Mouse (Mus musculus): Measurements from ENCODE around the gene Lysmd3. TPM values are rescaled to one million over a fixed set of nuclear protein-coding genes. Genes with fewer than 3 reads are reported as not detected.

Lysmd3 gene
- total RNA-seq, 2 experiments from 2014 or later = 16.5 to 21.5 TPM

DNA sequence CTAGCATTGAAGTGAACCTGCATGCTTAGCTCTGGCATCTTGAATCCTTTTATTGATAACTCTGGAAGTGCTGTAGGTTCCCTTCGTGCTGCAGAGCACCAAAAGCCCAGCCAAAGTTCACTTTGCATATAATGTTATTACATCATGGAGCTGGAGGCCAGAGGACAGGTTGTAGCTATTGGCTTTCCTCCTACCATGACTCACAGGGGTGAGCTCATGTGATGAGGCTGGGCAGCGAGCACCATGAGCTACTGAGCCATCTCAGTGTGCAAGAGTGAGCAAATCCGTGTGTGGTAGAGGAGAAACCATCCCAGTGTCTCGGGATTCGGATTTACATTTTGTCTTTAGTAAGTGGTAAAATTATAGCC is 6.9 kb downstream of the Lysmd3 start:
- intact Hi-C loops (cut with DNase I) = no loop called here
- no peak for DNase-seq

DNA sequence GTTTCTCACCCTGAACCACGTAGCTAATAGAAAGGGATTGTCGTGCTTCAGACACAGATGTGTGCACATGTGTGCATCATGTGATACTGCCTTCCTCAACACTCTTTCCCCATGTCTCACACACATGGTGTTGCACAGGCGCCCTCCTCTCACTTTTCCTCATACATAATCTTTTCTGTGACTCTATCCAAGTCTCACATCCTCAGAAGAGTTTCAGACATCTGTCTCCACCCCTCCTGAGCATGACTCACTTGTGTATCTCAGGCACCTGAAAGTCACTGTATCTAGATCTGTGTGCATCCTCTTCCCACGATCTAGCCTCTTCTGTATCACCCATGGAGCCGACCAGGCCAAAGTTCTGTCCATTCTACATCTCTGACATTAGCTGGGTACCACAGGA is 10.2 kb downstream of the Lysmd3 start:
- DNase-seq = no peak
- intact Hi-C loops (cut with DNase I) = no loop called here

DNA sequence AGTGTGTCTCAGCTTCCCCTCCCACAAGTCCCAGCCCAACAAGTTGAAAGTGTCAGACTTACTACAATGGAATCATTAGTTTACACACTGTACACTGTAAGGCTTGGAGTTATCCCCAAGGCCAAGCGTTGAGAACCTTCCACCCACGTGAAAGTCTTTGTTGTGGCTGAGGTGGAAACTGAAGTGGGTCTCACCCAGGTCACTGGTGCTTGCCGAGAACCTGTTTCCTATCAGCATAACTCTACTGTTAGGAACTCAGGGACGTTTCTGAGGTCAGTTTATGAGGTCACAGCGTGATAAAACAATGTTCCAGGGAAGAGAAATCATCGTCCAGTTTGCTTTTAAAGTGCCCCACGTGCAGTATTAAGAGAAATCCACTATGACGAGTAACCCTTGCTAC is 17.9 kb downstream of the Lysmd3 start:
- DNase-seq = no peak
- intact Hi-C loops (cut with DNase I) = no loop called here

DNA sequence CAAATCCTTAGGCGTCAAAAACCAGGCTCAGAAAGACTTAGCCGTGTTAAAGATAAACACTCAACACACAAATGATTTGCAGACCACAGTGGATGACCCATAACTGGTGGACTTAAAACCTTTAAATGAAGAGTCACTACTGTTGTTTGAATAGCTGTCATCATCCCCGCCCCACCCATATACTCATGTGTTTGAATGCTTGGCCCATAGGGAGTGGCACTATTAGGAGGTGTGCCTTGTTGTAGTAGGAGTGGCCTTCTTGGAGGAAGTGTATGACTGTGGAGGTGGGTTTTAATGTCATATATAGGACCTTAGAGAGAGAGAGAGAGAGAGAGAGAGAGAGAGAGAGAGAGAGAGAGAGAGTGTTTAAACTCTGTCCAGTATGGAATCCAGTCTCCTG is 25.6 kb downstream of the Lysmd3 start:
- no peak for DNase-seq
- intact Hi-C loops (cut with DNase I) = no loop called here

DNA sequence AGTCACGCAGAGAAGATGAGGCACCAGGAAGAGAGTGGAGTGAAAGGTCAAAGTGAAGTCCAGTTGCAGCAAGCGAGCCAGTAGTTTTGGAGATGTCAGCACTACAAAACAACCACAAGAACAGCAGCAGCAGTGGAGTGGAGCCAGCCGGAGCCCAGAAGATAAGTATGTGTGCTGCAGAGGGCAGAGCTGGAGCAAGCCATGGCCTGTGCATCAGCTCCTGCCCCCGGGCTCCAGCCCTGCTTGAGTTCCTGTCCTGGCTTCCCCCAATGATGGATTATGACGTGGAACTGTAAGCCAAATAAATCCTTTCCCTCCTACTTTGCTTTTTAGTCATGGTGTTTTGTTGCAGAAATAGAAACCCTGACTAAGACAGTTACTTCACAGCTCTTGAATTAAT is 26.8 kb downstream of the Lysmd3 start:
- intact Hi-C loops (cut with DNase I) = no loop called here
- no peak for DNase-seq

DNA sequence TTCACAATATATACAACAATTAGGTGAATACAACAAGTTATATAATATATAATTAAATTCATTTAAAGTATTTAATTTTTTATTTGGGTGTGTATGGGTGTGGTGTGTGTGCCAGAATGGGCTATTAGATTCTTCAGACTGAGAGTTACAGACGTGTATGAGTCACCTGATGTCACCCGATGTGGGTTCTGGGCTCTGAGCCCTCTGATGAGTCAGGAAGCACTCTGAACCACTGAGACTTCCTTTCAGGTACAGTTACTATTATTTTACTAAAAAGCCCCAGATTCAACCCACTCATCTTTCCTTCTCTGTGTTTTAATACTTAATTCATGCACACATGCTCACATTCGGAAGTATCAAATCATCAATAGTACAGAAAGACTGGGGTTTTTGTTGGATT is 27.4 kb downstream of the Lysmd3 start:
- intact Hi-C loops (cut with DNase I) = no loop called here
- DNase-seq = no peak

DNA sequence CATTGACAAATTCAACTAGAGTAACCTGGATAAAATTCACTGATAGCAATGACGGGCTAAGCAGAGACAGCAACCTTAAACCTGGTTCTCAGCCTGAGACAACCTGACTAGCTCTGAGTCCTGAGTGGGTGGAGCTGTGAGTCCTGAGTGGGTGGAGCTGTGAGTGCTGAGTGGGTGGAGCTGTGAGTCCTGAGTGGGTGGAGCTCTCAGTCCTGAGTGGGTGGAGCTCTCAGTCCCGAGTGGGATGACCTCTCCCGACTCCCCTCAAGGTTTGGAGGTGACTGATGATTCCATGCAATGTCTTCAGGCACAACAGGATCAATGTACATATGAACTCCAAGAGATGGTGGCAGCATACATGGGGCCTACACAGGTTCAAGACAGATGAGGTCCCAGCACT is 32.1 kb downstream of the Lysmd3 start:
- no peak for DNase-seq
- intact Hi-C loops (cut with DNase I) = no loop called here

DNA sequence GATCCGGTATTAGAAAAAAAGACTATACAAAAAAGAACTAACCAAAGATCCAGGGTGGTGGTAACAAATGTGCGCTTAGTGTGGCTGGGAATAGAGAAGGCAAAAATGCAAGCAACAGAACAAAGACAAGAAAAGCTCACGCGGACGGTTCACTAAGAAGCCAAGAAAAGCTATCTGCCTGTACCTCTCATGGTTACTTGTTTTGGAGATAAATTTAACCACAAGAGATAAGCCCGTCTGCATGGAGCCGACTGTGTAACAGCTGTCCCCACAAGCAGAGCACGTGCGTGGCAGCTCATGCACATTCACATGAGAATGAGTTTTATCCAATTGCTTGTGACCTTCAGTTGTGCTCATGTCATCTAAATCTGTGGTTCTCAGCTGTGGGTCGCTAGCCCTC is 33.0 kb downstream of the Lysmd3 start:
- intact Hi-C loops (cut with DNase I) = no loop called here
- no peak for DNase-seq

DNA sequence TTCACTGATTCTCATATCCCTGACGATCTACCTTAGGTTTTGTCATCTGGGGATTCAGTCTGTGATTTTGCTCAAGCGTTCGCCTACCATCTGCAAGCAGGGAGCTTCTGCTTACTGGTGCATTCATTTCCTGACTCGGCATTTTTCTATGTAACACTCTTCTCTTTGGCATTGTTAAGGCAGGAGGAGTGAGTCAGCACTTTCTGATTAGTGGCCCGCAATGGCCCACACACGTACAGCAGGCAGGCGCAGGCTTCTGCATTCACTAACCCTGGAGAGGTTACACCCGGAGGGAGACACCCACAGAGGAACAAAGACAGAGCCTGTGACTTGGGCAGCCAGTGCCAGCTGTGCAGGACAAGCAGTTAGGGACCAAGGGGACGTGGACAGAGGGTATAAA is 34.1 kb downstream of the Lysmd3 start:
- DNase-seq = no peak
- intact Hi-C loops (cut with DNase I) = no loop called here

DNA sequence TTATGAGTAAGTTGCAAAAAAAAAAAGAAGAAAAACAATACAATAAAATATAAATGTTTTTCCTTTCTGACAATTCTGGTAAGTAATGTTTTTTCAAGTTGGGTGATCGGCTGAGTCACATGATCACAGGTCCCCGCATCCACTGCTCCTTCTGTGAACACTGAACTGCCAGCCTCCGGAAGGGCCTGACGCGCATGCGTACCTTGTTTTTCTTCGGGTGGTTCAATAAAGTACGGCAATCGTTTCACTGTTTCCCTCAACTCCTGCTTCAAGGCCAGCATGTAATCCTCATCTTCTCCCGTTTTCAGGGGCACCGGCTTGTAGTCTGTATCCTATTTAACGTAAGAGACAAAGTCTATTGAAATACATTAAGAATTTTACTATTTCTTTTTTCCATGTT is 37.0 kb downstream of the Lysmd3 start:
- intact Hi-C loops (cut with DNase I) = no loop called here
- no peak for DNase-seq

DNA sequence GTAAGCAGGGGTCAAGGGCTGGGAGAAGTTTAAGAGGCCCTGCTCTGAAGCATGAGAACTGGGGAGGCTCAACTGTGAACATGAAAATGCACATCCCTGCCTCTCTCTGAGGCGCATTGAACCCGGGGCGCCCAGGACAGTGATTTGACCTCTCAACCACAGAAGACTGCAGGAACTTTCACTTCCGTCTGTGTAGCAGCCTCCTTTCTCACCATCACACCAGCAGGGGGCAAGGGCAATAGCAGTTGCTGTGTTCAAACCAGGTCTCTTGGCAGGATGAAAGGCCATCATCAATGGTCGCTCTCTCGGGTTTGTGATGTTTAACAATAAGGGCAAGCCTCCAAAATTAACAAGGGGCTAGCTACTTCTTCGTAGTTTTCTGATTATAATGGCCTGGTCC is 45.7 kb downstream of the Lysmd3 start:
- DNase-seq = no peak
- intact Hi-C loops (cut with DNase I) = no loop called here

DNA sequence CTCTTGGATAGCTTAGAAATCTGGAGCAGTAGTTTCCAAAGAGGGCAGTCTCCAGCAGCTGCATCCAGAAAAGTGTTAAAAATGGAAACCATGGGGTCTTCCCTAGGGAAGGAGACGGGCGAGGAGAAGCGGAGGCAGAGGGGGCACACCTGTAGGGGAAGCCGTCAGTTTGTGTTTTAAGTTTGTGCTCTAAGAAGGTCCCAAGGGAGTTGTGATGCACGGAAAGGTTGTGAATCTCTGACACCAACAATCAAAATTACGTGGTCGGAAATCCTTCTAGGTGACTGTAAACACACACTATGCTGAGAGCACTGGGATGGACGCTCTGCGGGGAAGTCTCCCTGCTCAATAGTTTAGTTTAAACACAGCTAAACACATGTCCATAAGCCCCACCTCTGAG is 46.2 kb downstream of the Lysmd3 start:
- intact Hi-C loops (cut with DNase I) = no loop called here
- DNase-seq = no peak

DNA sequence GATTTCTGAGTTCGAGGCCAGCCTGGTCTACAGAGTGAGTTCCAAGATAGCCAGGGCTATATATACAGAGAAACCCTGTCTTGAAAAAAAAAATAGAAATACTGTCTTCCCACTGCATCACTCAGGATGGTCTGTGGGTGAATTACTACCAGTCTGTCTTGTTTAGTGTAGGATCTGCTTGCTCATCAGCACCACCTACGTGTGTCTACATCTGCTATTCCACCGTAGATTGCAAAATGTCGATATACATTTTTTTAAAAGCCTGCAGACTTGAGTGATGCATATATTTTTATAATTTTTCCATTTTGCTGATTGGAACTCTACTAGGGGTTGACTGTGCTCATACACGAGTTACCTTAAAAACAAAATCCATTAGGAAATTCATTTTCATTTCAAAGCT is 48.8 kb downstream of the Lysmd3 start:
- intact Hi-C loops (cut with DNase I) = no loop called here
- DNase-seq = no peak

DNA sequence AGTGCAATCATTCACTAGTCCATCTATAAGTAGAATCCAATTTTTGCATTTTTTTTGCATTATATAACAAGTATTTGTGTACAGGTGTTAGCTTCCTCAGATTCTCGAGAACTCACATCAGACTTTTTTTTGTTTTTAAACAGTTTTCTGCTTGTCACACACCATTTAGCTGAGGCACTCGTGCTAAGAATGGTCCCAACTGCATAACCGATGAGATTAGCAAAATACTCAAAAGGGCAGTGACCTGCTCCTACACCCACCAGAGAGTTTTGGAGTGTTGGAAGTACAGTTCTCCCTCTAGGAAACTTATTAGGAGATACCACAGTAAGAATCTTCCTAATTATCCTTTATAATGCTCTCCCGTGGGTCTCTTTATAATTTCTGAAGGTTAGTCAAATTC is 52.3 kb downstream of the Lysmd3 start:
- intact Hi-C loops (cut with DNase I) = no loop called here
- no peak for DNase-seq

DNA sequence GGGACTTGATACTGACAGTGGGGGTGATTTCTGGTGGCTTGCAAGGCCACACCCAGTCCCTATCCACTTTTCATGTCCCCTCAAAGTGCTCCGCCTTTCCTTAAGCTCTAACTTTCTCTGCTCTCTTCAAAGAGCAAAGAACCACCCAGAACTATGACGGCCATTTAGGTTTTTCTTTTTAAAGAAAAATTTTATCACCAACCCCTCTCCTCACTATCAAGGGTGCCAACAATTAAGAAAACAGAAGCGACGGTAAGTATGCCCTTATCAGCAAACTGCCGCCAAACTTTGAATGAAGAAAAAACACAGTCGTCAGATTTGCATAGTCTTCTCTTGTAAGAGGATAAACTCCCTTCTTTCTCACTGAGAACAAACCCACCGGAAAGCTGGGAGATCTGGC is 52.8 kb downstream of the Lysmd3 start:
- intact Hi-C loops (cut with DNase I) = no loop called here
- no peak for DNase-seq

DNA sequence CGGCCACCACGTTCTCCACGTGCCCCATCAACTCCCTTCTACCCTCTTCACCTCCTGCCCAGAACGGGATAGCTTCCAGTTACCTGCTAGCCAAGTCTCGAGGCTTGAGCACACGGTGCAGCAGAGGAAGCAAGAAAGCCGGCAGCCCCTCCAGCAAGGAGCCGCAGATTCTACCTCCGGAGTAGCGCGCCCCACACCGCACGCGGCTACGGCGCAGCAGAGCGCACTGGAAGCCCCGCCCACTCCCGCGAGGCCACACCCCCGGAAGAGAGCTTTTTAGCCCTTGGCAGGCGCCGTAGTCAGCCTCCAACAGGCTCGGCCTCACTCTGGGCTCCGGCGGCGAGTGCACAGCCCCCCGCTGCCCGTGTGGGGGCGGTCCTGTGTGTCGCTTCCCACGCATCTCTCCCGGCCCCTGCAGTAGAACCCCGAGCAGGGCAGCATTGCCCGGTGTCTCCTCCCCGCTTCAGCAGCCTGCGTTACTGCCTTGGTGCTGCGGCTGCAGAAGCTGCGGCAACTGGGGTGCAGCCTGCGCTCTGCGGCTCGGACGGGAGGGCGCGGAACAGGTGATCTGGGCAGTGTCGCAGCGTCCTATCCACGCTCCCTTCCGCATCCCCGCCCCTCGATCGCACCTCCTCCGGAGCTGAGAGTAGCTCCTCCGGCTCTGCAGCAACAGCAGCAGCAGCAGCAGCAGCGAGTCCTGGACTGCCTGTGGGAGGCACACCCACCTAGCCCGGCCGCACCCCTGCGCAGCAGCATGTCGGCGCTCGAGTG is 53.5 kb downstream of the Lysmd3 start, which contains the start of the genes Polr3g and Mblac2:
Polr3g (minus strand) TSS at position 239 of the 771 bp plus-strand sequence.
Mblac2 (plus strand) TSS at position 567 of the 771 bp plus-strand sequence.
- DNase-seq = peak; percentile 97
- intact Hi-C loops (cut with DNase I) = no loop called here

DNA sequence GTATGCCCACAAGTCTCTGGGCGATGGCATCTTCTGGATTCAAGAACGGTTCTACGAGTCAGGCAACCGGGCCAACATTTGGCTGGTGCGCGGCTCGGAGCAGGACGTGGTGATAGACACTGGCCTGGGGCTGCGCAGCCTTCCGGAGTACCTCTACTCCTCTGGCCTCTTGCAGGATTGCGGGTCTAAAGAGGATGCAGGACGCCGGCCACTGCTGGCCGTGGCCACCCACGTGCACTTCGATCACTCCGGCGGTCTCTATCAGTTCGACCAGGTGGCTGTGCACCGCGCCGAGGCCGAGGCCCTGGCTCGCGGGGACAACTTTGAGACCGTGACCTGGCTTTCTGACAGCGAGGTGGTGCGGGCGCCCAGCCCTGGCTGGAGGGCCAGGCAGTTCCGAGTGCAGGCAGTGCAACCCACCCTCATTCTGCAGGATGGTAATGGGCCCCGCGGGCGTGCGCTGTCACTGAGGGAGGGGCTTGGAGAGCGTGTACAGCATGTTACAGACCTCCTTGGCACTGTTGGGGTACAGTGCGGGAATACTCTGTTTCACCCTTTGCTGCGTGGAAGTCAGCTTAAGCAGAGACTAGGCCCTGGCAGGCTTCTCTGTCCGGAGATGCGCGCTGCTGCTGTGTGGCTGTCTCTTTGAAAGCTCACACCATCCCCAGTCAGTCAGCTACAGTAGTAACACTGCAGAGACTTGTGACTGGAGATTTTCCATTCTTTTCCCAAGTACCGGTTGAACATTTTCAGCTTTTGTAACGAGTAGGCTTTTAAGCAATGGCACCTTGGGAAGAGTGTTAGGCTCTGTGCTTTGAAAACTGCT is 54.3 kb downstream of the Lysmd3 start:
- DNase-seq = peak; percentile 42
- intact Hi-C loops (cut with DNase I) = no loop called here

DNA sequence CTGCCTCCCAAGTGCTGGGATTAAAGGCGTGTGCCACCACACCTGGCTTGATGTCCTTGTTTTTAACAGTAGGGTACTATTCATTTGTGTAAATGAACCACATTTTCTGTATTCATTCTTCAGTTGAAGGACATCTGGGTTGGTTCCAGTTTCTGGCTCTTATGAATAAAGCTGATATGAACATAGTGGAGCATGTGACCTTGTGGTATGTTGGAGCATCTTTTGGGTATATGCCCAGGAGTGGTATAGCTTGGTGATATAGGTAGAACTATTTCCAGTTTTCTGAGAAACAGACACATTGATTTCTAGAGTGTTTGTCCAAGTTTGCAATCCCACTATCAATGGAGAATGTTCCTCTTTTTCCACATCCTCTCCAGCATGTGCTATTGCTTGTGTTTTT is 56.4 kb downstream of the Lysmd3 start:
- intact Hi-C loops (cut with DNase I) = no loop called here

More for the DNA sequence above, 56.4 kb downstream of the Lysmd3 start:
- no peak for DNase-seq
